Mouse (Mus musculus): ENCODE measurements around the gene Fam126a. TPM values are rescaled to one million over a fixed set of nuclear protein-coding genes. Genes with fewer than 3 reads are reported as not detected.
A peak's percentile ranks its signal among the peaks of the same experiment; 100 is the strongest.

The Fam126a gene
- polyA plus RNA-seq, 1 experiment: 8.5 TPM

- H3K4me1 ChIP-seq (ENCODE audit: control insufficient read depth, insufficient read depth, low read length): no peaks in the 10 kb centered on the region
- no peak overlapping the region for H3K27ac ChIP-seq (ENCODE audit: insufficient read depth, low read length)
- TF ChIP-seq CTCF (IDR thresholded peaks at IDR 0.05; ENCODE audit: extremely low read depth, insufficient read depth, low read length) (no peak), POLR2A (IDR thresholded peaks at IDR 0.05; ENCODE audit: extremely low read depth, insufficient read depth, low read length) (no peak)
- no peak overlapping the region for H3K4me3 ChIP-seq (ENCODE audit: insufficient read depth, low read length)
These were observed 27.1 kb upstream of the Fam126a start for GRCm38 (mm10) chr5:24057592-24057991.

DNA sequence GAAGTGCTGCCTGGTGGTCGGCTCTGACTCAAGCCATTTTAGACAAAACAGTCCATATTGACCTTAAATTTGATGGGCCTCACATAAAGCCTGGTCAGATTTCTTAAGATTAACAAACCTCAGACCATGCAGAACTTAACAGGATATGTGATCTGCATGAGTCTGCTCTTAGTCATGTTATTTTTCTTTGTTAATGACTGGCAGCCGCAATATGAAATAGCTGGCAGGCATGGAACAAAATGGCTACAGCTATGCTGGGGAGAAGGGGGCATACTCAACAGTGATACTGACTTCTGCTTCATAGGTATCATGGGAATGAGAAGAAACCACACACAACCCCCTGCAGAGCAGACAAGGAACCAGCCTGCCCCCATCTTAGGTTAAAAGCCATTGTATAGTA, 26.4 kb upstream of the Fam126a start:
- H3K4me3 ChIP-seq (ENCODE audit: insufficient read depth, low read length): no peak overlapping the region
- H3K27ac ChIP-seq (ENCODE audit: insufficient read depth, low read length): no peak overlapping the region
- no peak for TF ChIP-seq POLR2A (IDR thresholded peaks at IDR 0.05; ENCODE audit: extremely low read depth, insufficient read depth, low read length)
- no peak for TF ChIP-seq CTCF (IDR thresholded peaks at IDR 0.05; ENCODE audit: extremely low read depth, insufficient read depth, low read length)
- H3K4me1 ChIP-seq (ENCODE audit: control insufficient read depth, insufficient read depth, low read length): no peaks in the 10 kb centered on the region

DNA sequence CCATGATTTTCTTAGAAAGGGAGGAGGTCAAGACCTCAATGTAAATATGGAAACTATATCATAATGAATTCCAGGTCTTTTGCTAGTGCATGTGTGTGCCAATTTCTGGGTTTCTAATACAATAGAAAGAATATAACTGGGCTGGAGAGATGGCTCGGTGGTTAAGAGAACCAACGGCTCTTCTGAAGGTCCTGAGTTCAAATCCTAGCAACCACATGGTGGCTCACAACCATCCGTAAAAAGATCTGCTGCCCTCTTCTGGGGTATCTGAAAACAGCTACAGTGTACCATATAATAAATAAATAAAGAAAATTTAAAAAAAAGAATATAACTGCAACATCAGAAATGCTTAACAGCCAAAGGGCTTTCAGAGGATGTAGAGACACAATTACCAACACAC, 23.9 kb upstream of the Fam126a start:
- H3K4me3 ChIP-seq (ENCODE audit: insufficient read depth, low read length): no peak overlapping the region
- no peak overlapping the region for H3K27ac ChIP-seq (ENCODE audit: insufficient read depth, low read length)
- TF ChIP-seq POLR2A (IDR thresholded peaks at IDR 0.05; ENCODE audit: extremely low read depth, insufficient read depth, low read length) (no peak), CTCF (IDR thresholded peaks at IDR 0.05; ENCODE audit: extremely low read depth, insufficient read depth, low read length) (no peak)
- H3K4me1 ChIP-seq (ENCODE audit: control insufficient read depth, insufficient read depth, low read length): no peaks in the 10 kb centered on the region

DNA sequence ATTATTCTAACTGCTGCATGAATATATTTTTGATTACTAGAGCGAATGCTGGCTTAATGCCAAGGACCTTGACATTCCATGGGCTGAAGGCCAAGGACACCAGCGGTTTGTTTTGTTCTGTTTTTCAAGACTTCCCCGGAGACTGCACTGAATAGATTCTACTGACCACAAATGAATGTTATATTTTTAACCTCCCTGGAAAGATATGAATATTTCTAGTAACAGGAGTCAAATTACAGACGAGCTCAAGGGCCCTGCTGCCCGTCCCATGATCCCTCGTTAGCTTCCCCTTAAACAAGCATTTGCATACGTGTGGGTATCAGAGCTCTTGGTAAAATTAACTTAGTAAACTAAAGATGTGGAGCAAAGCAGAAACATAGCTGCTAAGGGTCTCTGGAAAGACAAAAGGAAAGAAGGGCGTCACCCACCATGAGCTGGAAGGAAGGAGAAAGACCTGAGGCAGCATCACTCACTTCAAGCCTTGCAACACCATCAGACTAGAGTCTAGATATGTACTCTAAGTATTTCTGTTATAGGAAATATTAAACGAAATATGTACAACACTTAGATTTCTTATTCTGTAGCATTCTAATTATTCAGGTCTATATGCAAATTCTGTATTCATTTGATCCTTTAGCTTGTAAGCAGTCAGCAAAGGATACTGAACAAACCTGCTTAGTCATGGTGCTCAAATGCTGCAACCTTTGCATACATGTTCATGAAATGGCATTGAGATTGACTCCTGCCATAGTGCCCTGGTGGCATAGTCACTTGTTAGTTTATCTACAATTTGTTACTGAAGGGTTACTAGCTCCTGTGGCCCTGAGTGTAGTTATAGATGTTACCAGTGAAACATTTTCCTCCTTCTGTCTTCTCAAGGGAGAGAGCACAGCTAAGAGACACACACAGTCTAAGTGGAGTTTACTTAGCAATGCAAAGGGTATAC, 23.0 kb upstream of the Fam126a start:
- TF ChIP-seq CTCF (IDR thresholded peaks at IDR 0.05; ENCODE audit: extremely low read depth, insufficient read depth, low read length): no peak
- no peak for TF ChIP-seq POLR2A (IDR thresholded peaks at IDR 0.05; ENCODE audit: extremely low read depth, insufficient read depth, low read length)
- Histone ChIP-seq H3K27ac (ENCODE audit: insufficient read depth, low read length) (no peak overlapping the region), H3K4me3 (ENCODE audit: insufficient read depth, low read length) (no peak overlapping the region), H3K4me1 (ENCODE audit: control insufficient read depth, insufficient read depth, low read length) (no peaks in the 10 kb centered on the region)

DNA sequence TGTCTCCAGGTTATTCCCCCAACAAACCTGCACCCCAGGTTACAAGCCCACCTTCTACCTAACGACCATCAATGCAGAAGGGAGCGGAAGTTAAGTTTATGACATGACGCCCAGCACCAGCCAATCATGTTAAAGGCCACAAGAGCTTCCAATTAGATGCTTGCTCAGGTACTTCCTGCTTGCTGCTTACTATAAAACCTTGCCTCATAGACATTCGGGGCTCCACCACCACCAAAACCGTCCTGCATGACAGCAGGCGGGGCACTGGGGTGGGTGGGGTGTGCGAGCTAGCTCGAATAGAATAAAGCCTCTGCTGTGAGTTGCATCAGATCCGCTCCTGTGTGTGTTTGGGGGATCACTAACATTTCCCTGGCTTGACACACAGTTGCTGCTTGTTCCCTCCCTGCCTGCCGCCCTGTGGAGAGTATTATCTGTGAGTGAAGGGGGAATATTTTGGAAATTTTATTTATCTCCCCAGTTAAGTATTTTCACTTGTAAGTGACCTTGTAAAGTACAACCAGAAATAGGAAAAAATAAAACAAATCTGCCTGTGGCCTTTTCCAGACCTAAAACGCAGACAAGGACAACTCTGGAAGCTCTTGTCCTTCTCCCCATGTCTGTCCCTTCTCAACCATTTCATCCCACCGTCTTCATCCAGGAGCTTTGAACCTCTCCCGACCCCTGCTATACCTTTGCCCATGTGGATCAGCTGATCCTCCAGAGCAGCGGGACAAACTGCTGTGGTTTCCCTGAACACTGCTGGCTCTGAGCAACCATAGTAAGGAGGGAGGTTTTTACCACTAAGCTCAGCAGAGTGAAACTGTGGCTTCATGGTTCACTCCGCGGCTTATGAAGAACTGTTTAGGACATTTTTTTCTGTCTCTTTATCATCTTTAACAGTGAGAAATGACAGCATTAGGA, 21.5 kb upstream of the Fam126a start:
- TF ChIP-seq POLR2A (IDR thresholded peaks at IDR 0.05; ENCODE audit: extremely low read depth, insufficient read depth, low read length) (no peak), CTCF (IDR thresholded peaks at IDR 0.05; ENCODE audit: extremely low read depth, insufficient read depth, low read length) (no peak)
- H3K4me1 ChIP-seq (ENCODE audit: control insufficient read depth, insufficient read depth, low read length): no peaks in the 10 kb centered on the region
- no peak overlapping the region for H3K27ac ChIP-seq (ENCODE audit: insufficient read depth, low read length)
- no peak overlapping the region for H3K4me3 ChIP-seq (ENCODE audit: insufficient read depth, low read length)

GRCm38 (mm10) chr5:24047821-24048220, 17.3 kb upstream of the Fam126a start:
- H3K4me3 ChIP-seq (ENCODE audit: insufficient read depth, low read length): no peak overlapping the region
- H3K27ac ChIP-seq (ENCODE audit: insufficient read depth, low read length): no peak overlapping the region
- H3K4me1 ChIP-seq (ENCODE audit: control insufficient read depth, insufficient read depth, low read length): peaks cover 3% of the 10 kb centered on the region; the same call in 1 of the 2 replicates
- TF ChIP-seq CTCF (IDR thresholded peaks at IDR 0.05; ENCODE audit: extremely low read depth, insufficient read depth, low read length): no peak
- TF ChIP-seq POLR2A (IDR thresholded peaks at IDR 0.05; ENCODE audit: extremely low read depth, insufficient read depth, low read length): no peak

DNA sequence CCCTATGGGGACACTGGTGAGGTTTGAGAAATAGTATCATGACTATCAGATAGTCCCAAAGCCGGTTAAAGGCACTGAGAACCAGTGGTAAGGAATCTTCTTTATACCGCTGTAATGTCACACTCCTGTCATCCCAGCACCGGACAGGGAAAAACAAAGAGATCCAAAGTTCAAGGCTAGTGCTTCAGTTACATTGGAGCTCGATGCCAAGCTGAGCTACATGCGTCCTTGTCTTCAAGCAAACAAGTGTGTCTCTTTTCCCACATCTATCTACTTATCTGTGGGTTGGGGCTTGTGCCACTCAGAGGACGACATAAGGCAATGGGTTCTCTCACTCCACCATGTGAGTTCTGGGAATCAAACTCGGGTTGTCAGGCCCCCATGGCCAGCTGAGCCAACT, 16.5 kb upstream of the Fam126a start:
- Histone ChIP-seq H3K27ac (ENCODE audit: insufficient read depth, low read length) (no peak overlapping the region), H3K4me1 (ENCODE audit: control insufficient read depth, insufficient read depth, low read length) (peaks cover 3% of the 10 kb centered on the region; the same call in 1 of the 2 replicates), H3K4me3 (ENCODE audit: insufficient read depth, low read length) (no peak overlapping the region)
- no peak for TF ChIP-seq CTCF (IDR thresholded peaks at IDR 0.05; ENCODE audit: extremely low read depth, insufficient read depth, low read length)
- TF ChIP-seq POLR2A (IDR thresholded peaks at IDR 0.05; ENCODE audit: extremely low read depth, insufficient read depth, low read length): no peak

DNA sequence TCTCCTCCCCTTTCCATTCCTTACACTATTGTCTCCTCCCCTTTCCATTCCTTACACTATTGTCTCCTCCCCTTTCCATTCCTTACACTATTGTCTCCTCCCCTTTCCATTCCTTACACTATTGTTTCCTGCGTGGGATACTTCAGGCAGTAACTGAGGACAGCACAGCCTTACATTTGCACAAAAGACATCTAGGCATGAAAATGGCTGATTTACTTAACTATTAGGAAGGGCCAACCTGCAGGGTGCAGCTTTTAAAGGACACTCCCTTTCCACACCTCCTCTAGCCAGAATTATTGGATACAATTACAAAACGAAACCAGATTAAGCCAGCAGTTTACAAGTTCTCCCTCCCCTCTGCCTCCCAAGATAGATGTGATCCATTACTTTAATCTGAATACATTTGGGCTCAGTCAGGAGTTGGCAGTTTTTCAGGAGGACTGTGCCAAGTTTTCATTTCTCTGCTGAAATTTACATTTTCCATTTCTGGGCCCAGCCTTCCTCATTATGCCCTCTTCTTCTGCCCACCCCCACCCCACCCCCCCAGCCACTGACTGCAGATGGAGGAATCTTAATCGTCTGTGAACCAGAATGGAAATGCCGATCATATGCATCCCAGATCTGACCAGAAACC, 15.6 kb upstream of the Fam126a start:
- Histone ChIP-seq H3K4me3 (ENCODE audit: insufficient read depth, low read length) (no peak overlapping the region), H3K4me1 (ENCODE audit: control insufficient read depth, insufficient read depth, low read length) (peaks cover 3% of the 10 kb centered on the region; the same call in 1 of the 2 replicates), H3K27ac (ENCODE audit: insufficient read depth, low read length) (peak overlapping the region; percentile 31; the same call in 1 of the 2 replicates)
- TF ChIP-seq POLR2A (IDR thresholded peaks at IDR 0.05; ENCODE audit: extremely low read depth, insufficient read depth, low read length) (no peak), CTCF (IDR thresholded peaks at IDR 0.05; ENCODE audit: extremely low read depth, insufficient read depth, low read length) (no peak)

DNA sequence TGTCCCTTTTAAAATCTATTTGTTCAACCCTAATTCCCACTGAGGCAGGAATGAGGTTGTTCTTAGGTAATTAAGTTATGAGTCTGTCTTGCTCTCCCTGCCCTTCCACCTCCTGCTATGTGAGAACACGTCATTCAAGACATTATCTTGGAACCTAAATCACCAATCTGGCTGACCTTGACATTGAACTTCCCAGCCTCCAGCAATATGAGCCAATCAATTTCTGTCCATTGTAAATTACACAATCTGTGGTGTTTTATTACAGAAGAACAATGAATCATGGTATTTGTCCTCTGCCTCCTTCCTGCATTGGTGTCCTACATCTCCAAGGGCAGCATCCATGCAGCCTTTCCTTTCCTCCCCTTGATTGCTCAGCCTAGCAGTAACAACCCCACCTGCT, 13.9 kb upstream of the Fam126a start:
- TF ChIP-seq POLR2A (IDR thresholded peaks at IDR 0.05; ENCODE audit: extremely low read depth, insufficient read depth, low read length) (no peak), CTCF (IDR thresholded peaks at IDR 0.05; ENCODE audit: extremely low read depth, insufficient read depth, low read length) (no peak)
- Histone ChIP-seq H3K27ac (ENCODE audit: insufficient read depth, low read length) (no peak overlapping the region), H3K4me3 (ENCODE audit: insufficient read depth, low read length) (no peak overlapping the region), H3K4me1 (ENCODE audit: control insufficient read depth, insufficient read depth, low read length) (peaks cover 3% of the 10 kb centered on the region; the same call in 1 of the 2 replicates)

Data from cortical plate, adult 2 months (tissue).